Mouse (Mus musculus): ENCODE data around the gene Ccdc185.
A peak's percentile ranks its signal among the peaks of the same experiment; 100 is the strongest.

Ccdc185 gene

DNA sequence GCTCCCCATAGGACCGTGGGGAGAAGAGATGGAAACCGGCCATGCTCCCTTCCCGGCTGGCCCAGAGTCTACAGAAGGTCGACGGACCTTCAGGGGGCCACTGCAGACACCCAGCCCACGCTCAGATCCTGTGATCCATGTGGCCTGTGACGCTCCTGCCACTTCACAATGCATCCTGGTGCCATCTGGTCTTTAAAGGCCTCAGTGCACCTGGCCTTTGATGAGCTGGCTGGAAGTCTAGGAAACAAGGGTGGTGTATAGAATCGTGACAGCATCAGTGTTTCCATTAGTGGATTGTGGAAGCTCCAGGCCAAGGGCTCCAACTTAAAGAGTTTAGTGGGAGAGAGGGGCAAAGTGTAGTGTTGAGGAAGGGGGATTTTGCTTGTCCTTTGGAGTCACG is at the start of gene Ccdc185:
Ccdc185 (minus strand) TSS at position 101 of the 400 bp plus-strand sequence.
- no peak for DNase-seq (ENCODE audit: low read depth, low spot score)

DNA sequence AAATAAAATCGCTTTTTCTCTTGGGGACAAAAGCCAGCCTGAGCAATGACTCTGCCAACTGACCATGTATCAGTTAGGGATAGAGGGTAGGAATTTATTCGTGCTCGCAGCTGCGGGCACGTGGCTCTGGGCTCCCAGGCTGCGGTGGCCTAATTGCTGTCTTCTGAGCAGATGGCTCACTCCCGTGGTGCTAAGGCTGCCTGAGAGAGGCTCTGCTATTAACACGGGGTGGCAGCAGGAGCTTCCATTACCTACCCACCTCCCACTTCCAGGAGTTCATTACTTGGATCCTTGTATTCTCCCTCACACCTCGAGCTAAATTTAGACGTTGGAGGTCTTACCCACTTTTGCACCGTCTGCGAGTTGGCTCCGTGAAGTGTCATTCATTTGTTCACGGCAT is 48.1 kb upstream of the Ccdc185 start:
- no peak for DNase-seq (ENCODE audit: low read depth, low spot score)

DNA sequence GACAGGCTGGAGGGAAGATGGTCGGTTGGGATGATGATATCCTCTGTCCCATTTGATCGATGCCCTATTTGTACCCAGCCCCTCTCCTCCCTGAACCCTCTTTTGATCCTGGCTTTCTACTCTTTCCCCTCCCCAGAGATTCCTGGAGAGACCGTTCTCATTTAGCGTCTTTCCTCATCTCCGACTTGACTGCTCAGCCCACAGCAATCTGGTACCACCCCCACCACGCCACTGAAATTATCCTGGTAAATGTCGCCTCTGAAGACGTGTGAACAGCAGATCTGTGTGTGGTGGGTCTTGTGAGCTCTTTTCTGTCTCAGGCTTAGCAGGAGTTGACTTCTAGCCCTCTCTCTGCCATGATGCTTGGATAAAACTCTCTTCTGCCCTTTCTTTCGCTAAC is 45.6 kb upstream of the Ccdc185 start:
- no peak for DNase-seq (ENCODE audit: low read depth, low spot score)

DNA sequence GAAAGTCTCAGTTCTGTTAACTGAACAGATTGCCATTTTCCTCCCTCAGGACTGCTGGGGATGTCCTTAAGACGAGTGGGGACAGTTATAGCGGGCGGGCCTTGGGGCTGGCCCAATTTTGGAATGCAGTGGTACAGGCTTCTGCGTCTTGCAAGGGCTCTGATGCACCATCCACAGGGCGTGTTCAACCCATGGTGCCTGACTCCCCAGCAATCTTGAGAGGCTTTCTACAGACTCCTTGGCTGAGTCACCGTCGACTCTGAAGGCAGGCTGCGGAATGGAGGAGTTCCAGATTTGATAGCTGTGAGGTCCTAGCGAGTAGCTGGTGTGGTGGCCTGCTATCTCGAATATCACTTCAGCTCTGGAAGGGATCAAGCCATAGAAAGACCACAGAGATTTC is 45.2 kb upstream of the Ccdc185 start:
- no peak for DNase-seq (ENCODE audit: low read depth, low spot score)

DNA sequence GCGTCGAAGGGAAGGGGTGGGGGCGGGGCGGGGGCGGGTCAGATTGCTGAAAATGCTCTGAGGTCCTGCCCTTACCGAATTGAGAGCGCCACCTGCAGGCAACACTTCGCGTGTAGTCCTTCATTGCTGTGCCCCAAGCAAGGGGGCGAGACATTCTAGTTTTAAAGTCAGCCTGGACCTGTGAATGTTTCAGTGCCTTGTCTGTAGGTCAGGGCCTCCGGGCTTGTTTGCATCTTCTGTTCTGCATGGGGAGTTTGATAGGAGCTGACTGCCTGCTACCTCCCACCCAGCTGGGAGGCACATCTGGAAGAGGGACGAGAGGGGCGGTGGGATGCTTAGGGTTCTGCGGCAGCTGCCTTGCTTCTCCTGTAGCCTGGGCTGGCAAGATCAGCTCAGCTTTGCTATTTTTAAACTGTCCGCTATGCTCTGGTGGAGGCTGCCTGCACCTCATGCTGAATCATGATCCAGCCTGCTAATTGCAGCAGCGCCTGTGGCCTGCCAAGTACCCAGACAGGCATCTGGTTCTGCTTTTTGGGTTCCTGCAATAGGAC is 43.6 kb upstream of the Ccdc185 start:
- DNase-seq (ENCODE audit: low read depth, low spot score): peak; percentile 78

DNA sequence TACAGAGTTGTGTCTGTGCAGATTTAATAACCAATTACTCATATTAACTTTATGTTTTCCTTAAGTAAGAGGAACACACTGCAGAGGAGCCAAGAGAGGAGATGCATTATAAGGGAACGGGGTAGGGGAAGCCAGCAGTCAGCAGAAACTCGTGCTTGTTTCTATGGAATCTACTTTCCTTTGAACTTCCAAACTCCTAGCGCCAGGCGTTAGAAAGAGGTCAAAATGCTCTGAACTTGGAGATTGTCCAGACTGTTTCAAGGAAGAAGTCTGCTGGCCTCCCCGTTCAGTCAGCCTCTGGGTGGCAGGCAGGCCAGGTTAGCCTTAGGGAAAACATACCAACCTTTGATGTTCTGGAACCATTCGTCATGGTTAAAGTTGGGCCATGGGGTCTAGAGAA is 39.9 kb upstream of the Ccdc185 start:
- no peak for DNase-seq (ENCODE audit: low read depth, low spot score)

DNA sequence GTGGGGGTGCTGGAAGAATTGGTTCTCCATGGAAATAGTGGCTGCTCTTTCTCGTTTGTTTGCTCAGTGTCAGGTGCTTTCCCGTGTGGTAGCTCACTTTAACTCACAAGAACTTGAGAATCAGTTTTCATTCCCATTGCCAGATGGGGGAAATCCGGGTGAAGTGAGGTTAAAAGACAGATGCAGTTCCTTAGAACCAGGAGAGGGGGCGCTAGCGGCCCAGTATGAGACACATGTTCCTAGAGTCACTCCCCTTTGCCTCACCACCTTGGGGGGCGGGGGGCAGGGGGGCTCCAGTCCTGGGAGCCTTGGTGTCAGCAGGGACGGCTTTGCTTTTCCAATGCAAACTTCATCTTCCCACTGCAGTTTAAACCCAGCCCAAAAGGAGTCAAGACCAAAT is 38.0 kb upstream of the Ccdc185 start:
- DNase-seq (ENCODE audit: low read depth, low spot score): no peak

DNA sequence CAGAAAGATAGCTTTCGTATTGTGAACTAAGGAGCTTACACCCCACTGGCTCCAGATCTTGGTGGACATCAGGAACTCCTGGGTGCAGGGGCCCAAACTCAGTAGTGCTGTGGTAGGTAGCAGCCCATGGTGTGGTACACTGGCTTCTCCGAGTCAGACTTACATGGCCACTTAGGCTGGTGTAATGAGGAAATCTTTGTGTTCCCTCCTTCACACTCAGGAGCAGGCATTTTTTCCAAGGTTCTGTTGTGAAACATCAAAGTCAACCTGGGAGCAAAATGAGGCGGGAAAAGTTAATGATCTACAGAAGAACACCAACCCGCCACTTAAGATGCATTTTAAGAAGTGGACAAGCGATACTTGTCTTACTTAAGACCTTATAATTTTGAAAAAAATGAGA is 36.5 kb upstream of the Ccdc185 start:
- no peak for DNase-seq (ENCODE audit: low read depth, low spot score)

DNA sequence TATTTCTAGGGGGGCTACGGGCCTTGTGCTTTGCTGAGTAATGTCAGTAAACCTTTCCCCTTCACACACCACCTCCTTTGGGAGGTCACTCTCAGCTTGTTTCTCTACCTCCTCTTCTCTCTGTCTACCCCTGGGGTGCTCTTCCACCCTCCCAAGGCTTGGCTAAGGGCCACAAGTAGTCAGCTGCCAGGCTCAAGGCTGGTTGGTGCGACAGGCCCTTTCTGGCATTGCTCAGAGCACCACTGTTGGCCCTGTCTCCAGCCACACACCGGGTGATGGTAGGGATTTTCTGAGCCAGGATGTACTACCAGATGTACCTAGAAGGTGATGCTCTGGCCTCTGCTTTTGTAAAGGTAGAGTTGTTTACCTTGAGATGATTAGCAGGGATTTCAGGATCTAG is 35.8 kb upstream of the Ccdc185 start:
- DNase-seq (ENCODE audit: low read depth, low spot score): no peak

DNA sequence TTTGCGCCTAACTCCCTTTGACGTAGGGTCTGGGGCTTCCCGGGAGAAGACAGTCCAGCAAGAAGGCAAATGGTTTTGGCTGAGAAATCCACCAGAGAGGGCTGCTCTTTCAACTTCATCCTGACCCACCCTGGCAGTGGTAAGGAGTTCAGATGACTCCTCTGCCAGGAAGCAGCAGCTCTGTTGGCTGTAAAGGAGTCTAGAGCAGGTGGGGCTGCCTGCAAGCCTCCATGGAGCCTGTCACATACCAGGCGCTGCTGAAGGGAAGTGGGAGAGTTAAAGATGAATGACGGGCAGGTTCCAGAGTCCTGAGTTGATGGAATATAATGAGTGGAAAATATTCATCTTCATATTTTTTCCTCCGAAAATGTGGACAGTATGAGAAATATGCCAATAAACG is 34.8 kb upstream of the Ccdc185 start:
- DNase-seq (ENCODE audit: low read depth, low spot score): no peak

DNA sequence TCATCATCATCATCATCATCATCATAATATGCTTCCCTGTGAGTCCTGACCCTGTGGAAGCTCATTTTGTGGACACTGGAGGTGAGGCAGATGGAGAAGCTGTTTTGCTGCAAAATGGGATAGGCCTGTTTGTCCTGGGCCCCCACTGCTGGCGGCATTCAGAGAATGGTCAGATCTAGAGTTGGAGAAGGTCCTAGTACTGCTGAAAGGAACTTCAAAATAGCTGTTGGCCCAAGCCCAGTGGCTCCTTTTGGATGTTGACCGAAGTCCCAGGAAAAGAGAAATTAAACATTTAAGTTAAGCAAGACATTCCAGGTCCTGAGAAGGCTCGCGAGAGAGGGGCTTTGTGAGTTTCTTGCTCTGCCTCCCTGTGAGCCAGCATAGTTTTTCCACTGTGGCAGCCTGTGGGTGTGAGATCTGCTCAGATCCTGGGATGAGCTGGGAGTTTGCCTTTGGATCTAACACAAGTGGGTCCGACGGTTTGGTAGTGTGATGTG is 30.1 kb upstream of the Ccdc185 start:
- no peak for DNase-seq (ENCODE audit: low read depth, low spot score)

DNA sequence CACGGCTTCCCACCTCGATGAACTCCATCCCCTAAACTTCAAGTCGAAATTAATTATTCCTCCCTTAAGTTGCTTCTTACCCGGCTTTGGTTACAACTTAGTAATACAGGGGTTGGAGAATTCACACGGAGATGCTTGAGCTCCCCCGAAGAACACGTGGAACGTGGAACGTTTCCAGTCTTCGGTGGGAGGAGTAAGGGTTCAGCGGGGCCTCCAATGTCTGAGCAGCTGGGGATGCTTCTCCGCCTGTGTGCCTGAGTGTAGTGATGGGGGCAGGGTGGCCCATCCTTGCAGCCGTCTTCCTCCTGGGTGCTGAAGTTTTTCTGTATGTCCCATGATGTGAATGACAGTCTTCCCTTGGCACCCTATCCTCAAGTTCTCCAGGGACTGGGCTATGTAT is 29.2 kb upstream of the Ccdc185 start:
- no peak for DNase-seq (ENCODE audit: low read depth, low spot score)

DNA sequence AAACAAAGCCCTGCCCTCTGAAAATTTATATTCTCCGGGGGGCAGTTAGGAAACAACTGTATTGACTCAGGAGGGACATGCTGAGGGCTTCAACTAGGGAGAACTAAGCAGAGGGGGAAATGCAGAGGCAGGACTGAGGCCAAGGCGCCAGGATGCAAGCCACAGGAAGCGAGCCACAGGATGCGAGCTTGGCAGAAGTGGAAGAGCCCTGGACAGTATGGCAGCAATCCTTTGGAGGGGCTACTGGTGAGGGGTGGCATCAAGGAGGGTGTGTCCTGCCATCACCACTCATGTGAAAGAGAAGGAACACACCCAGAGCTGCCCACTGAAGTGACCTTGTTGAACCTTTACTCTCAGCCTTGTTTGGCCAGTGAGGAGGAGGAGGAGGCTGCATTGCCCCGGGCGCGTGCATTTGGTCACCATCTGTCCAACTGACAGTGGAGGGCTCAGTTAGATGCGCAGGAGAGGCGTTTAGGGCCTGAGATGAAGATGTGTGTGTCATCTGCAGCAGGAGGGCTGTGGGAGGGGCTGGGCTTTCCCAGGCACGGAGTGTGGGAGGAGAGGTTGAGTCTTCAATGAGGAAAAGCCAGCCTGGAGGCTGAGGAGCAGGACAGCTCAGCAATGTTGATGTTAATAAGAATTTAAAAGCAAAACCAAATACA is 27.9 kb upstream of the Ccdc185 start:
- DNase-seq (ENCODE audit: low read depth, low spot score): peak; percentile 39

DNA sequence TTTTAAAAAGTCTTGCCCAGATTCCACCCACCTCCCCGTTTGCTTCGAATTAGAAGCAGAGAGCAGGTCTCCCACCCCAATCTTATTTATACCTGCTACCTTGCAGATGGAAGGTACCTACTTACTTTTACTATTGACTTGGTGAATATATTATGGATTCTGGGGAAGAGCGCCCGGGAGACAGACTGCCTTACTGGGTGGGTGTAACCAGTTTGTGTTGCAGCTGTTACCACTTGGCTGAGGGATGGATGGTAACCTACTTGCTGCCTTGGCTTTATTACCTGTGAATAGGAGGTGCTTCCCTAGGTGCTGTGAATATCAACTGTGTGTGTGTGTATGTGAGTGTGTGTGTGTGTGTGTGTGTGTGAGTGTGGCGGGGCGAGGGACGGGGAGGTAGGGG is 26.6 kb upstream of the Ccdc185 start:
- no peak for DNase-seq (ENCODE audit: low read depth, low spot score)

DNA sequence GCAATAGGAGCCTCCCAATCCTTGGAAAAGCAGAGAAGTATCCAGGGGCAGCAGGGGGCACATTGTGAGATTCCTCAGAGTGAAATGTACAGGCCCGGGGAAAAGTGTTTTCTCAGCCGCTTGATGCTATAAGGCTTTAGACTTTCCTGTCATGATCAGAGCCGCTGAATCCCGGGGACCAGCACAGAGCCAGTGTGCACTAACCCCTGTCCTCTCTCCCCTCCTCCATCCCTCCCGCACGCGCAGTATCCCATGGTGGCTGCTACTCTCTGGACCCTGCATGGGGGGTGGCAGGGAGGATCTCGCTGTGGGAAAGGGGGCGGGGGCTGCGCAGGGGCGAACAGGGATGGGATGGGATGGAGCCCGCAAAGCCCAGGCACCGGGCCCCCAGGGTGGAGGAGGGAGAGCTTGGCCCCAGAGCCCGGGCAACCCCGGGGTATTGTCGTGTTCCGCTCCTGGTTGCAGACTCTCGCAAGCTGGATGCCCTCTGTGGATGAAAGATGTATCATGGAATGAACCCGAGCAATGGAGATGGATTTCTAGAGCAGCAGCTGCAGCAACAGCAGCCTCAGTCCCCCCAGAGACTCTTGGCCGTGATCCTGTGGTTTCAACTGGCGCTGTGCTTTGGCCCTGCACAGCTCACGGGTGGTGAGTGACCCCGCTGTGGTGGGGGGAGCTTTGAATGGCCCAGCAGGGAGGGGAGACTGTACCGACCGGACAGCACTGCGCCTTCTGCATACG is 15.7 kb upstream of the Ccdc185 start:
- DNase-seq (ENCODE audit: low read depth, low spot score): peak; percentile 41

DNA sequence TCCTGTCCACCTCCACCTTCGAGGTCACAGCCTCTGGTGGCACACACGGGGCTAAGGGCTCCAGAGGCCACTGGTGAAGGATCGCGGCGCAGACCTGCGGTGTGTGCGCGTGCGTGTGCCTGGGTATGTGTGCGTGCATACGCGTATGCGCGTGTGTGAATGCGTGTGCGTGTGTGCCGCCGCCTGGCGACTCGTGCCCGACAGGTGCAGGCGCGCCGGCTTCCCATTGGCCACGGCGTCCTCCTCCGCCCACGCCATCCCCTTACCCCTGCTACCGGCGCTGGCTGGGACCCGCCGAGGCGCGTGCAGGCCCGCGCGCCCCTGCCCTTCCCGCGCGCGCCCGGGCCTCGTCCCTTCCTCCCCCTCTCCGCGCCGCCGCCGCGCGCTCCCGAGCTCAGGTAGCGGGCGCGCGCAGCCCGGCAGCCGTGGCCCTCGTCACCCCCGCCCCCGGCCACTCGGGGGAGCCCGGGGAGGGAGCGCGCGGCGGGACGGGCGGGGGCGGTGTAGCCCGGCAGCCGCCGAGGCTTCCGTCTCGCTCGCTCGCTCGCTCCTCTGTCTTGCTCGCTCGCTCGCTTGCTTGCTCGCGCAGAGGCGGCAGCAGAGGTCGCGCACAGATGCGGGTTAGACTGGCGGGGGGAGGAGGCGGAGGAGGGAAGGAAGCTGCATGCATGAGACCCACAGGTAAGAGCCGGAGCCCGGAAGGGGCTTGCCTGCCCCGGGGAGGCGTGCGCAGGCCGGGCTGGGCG is 14.9 kb upstream of the Ccdc185 start, which contains the start of gene Susd4:
Susd4 (plus strand) TSS at position 145 of the 746 bp plus-strand sequence.
- peak; percentile 76 for DNase-seq (ENCODE audit: low read depth, low spot score)

DNA sequence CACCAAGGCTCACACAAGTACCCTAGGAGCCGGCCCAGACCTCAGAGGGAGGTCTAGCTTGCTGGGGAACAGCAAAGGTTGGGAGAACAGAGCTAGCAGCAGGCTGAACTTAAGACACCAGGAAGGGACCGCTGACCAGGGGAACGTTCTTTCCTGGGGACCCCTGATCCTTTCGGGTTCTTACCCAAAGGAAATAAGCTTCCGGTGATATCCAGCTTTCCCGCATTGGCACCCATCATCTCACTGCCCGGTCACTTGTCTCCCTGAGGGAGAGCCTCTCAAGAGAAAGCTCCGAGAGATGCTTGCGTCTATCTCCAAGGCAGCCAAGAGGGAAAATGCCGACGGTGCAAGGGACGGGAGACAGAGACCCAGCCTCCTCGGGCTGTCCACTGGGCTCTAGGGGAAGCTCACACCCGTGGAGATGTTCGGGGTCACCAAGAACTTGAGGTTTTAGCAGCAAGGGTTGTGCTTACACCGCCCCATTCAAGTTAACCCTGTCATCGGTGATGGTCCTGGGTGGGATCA is 14.3 kb upstream of the Ccdc185 start:
- DNase-seq (ENCODE audit: low read depth, low spot score): no peak

DNA sequence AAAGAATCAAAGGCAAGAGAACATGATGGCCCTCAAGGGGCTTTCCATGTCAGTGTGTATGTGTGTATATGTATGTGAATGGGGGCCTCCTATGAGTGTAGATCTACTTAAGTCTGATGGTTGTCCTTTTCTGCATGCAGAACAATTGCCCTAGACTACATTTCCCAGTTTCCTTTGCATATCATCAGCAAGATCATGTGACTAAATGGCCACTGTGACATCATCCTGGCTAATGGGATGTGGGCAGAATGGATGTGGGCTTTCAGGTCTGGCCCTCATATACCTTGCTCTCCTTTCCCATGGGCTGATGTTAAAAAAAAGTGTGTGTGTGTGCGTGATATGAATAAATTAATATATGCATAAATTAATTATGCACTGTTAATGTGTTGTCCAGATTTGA is 9.8 kb upstream of the Ccdc185 start:
- DNase-seq (ENCODE audit: low read depth, low spot score): no peak

DNA sequence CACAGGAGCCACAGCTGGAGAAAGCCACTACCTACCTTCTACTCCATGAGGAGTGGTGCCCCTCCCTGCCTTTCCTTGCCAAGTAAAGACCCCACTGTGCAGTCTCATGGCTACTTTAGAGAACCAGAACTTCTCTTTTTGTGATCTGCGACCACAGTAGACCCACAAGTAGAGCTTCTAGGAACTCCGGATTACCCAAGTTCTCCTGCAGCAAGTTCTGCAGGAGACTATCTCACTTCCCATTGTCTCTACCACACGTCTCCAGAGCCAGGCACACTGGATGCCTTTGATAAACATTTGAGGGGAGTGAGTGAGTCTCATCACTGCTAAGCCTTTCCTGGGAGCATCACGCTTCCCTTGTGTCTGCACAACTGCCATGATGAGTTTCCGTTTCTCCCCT is 5.9 kb upstream of the Ccdc185 start:
- DNase-seq (ENCODE audit: low read depth, low spot score): no peak

DNA sequence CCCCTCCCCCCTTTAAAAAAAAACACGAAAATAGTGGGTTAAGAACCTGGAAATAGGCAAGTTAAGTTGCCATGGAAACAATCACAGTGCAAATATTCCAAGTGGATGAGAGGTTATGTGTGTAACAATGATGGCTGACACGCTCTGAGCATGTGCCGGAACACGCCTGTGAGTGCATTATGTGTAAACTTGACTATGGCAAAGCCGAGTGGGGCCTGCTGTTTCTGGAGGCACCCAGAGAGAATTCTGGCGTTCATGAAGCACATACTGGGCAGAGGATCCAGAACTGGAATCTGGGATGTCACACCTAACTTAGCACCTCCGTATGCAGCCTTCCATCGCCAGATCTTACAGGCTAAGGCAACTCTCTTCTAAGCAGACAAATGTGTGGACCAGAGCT is 4.7 kb upstream of the Ccdc185 start:
- no peak for DNase-seq (ENCODE audit: low read depth, low spot score)

DNA sequence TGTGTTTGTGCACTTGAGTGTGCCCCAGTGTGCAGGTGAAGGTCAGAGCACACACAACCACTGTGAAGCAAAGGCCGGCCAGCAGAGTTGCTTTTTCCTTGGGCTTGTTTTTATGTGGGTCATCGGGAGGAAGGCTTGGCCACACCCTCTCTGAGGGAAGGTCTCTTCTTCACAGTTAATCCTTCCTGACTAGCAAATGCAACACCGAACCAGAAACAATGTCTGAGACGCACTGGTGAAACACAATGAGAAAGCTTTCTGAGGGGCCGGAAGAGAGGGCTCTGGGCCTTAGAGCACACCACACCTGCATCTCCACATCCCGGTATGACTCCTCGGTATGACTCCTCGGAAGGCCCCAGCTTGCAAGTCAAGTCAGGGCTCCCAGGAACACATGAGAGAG is 2.3 kb upstream of the Ccdc185 start:
- no peak for DNase-seq (ENCODE audit: low read depth, low spot score)

DNA sequence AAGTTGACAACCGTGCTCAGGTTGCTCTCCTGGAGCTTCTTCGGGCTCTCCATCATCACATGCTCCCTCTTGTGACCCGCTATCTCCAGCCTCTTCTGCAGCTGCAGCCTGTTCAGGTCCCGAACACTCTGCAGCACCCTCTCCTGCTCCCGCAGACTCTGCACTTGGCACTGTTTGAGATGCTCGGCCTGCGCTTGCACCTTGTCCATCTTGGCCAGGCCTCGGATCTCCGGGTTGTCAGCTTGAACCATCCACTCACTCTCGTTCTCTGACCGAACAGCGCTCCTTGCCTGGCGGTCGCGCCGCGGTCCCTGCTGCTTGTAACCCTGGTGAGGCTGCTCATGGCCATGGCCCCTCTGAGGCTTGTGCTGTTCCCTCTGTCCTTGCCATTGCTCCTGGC is 1.1 kb downstream of the Ccdc185 start:
- DNase-seq (ENCODE audit: low read depth, low spot score): no peak
